Mouse (Mus musculus): ENCODE measurements around the gene Gm49325.
"Not testable (repeated sequence)": the region's sequence is repeated elsewhere in the genome, so short reads cannot be mapped to it uniquely, and the experiment has no call there.

Gm49325 gene

DNA sequence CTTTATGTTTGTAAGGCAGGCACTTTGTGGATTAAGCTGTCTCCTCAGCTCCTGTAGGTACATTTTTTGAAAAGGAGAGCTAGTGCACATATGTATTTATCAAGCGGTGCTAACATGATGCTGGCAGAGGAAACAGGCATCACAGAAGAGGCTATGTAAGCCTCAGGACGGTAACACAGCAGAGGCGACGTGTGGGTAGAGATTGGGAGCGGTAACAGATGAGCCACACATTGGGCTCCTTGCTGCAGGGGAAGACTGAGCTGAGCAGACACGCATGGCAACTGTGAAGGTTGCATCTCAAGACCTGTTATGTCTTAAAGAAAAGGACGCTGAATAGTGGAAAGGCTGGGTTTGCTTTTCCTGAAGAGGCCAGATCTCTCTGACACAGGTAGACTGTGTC lies 77.0 kb downstream of the Gm49325 start:
- no peaks in the 10 kb centered on the region for H3K36me3 ChIP-seq (ENCODE audit: insufficient read depth, low read length)
- H3K4me1 ChIP-seq (replicated peaks; ENCODE audit: low read depth, low read length): peaks cover 34% of the 10 kb centered on the region
- H3K9me3 ChIP-seq (ENCODE audit: low read length): no peaks in the 10 kb centered on the region
- peaks cover 60% of the 10 kb centered on the region for H3K27me3 ChIP-seq (ENCODE audit: insufficient read depth, low read length)
- no peak for TF ChIP-seq POU5F1 (IDR thresholded peaks at IDR 0.05; ENCODE audit: borderline replicate concordance, low read length)
- TF ChIP-seq CTCF (conservative IDR thresholded peaks at IDR 0.05; ENCODE audit: low read length): no peak
- TF ChIP-seq NANOG (IDR thresholded peaks at IDR 0.05; ENCODE audit: borderline replicate concordance, low read length): no peak
- no peak overlapping the region for H3K4me3 ChIP-seq (replicated peaks; ENCODE audit: low read length)

DNA sequence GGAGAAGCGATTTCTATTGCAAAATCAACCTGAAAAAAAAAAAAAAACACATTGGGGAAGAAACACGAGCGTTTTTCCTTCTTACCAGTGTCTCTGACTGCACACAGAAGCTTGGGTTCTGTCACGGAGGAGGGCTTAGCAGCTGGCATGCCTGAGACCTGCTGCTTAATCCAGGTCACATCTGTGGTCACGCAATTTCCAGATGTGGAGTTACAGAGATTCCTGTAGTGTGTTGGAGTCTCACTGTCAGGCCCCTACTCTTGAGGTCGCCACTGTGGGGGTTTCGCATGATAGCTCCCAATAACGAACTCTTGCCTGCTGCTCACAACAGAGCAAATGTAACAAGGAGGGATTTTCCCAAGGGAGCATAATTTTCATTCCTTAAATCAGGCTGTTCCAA lies 78.2 kb downstream of the Gm49325 start:
- H3K36me3 ChIP-seq (ENCODE audit: insufficient read depth, low read length): no peaks in the 10 kb centered on the region
- peaks cover 33% of the 10 kb centered on the region for H3K4me1 ChIP-seq (replicated peaks; ENCODE audit: low read depth, low read length)
- peaks cover 55% of the 10 kb centered on the region for H3K27me3 ChIP-seq (ENCODE audit: insufficient read depth, low read length)
- TF ChIP-seq POU5F1 (IDR thresholded peaks at IDR 0.05; ENCODE audit: borderline replicate concordance, low read length): no peak
- no peaks in the 10 kb centered on the region for H3K9me3 ChIP-seq (ENCODE audit: low read length)
- H3K4me3 ChIP-seq (replicated peaks; ENCODE audit: low read length): no peak overlapping the region

DNA sequence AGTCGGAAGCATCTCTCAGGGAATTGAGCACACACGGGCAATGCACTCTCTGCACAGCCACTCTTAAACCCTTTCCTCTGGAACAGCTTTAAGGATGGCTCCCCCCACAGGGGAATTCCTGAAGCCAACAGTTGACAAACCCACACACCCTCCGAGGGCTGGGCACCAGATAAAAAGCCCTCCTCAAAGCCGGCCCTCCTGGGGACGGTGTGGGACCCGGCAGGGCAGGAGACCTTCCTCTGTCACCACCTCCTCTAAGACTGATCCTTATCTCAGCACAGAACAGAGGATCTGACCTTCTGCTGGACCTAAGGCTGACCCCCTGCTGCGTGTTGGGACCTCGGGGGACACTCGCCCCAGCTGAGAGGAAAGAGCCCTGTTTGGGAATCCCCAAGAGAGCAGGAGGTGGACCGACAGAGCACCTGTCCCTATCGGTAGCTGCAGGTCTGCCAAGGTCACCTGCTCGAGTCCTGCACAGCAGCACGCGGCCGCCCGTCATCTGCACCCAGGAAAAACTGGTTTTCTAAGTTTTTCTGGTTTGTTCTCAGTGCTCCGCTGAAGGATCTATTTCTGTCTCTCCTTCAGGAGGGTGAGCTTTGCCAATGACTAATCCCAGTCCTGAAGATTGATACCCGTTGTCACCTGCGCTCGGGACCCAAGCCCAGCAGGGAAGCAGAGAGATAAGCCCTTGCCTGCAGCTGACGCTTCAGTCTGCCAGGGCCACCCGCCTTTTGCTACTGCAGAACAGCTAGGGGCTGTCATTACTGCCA lies 80.1 kb downstream of the Gm49325 start, which contains the start of gene Tspear:
TSS of gene Tspear (plus strand) at position 675 of the 770 bp plus-strand sequence.
- Histone ChIP-seq H3K4me3 (replicated peaks; ENCODE audit: low read length) (peak within 1 kb of the TSS; percentile 4; the same call in 1 of the 2 replicates), H3K36me3 (ENCODE audit: insufficient read depth, low read length) (no peaks in the 10 kb centered on the region), H3K4me1 (replicated peaks; ENCODE audit: low read depth, low read length) (peaks cover 47% of the 10 kb centered on the region), H3K9me3 (ENCODE audit: low read length) (no peaks in the 10 kb centered on the region), H3K27me3 (ENCODE audit: insufficient read depth, low read length) (peaks cover 41% of the 10 kb centered on the region)
- TF ChIP-seq CTCF (conservative IDR thresholded peaks at IDR 0.05; ENCODE audit: low read length): no peak
- no peak for TF ChIP-seq POU5F1 (IDR thresholded peaks at IDR 0.05; ENCODE audit: borderline replicate concordance, low read length)
- TF ChIP-seq NANOG (IDR thresholded peaks at IDR 0.05; ENCODE audit: borderline replicate concordance, low read length): no peak

DNA sequence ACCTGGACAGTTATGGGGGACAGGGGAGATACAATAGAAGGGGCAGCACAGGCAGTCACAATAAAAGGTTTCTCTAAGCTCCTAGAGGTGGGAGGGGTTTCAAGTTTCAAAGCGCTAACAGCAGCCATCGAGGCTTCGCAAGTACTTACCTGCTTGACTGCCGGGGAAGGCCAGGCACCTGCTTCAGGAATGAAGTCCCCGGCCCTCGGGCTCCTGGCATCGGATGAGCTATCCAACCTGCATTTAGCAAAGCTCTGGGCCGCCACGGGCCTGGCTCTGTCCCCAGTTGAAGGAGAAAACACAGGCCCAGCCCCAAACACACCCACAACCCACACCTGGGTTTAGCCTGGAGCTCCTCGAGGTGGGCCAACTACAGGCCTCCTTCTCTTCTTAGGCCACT lies 81.0 kb downstream of the Gm49325 start:
- Histone ChIP-seq H3K27me3 (ENCODE audit: insufficient read depth, low read length) (peaks cover 40% of the 10 kb centered on the region), H3K4me1 (replicated peaks; ENCODE audit: low read depth, low read length) (peaks cover 47% of the 10 kb centered on the region), H3K9me3 (ENCODE audit: low read length) (no peaks in the 10 kb centered on the region), H3K4me3 (replicated peaks; ENCODE audit: low read length) (no peak overlapping the region), H3K36me3 (ENCODE audit: insufficient read depth, low read length) (no peaks in the 10 kb centered on the region)
- TF ChIP-seq NANOG (IDR thresholded peaks at IDR 0.05; ENCODE audit: borderline replicate concordance, low read length) (no peak), CTCF (conservative IDR thresholded peaks at IDR 0.05; ENCODE audit: low read length) (no peak), POU5F1 (IDR thresholded peaks at IDR 0.05; ENCODE audit: borderline replicate concordance, low read length) (no peak)

DNA sequence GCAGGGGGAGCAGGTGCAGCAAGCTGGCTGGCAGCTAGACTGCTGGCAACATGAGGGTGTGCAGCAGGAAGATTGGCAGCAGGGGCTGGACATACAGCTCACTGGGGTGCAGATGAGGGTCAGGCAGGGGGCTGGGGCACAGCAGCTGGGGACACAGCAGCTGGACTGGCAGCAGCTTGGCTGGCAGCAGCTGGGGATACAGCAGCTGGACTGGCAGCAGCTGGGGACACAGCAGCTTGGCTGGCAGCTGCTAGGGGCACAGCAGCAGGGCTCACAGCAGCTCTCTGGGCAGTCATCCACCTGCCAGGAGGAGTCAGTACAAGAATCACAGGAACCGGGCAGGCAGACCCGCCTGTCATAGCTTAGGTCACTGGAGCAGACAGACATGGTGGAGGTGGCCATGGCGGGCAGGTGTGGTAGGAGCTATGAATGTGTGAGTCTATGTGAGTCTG lies 84.4 kb downstream of the Gm49325 start, which contains the start of gene Gm19402:
TSS of gene Gm19402 (minus strand) at position 402 of the 452 bp plus-strand sequence.
- H3K36me3 ChIP-seq (ENCODE audit: insufficient read depth, low read length); H3K4me3 ChIP-seq (replicated peaks; ENCODE audit: low read length); H3K9me3 ChIP-seq (ENCODE audit: low read length): not testable (repeated sequence)
- H3K4me1 ChIP-seq (replicated peaks; ENCODE audit: low read depth, low read length): peaks cover 36% of the 10 kb centered on the region
- peaks cover 27% of the 10 kb centered on the region for H3K27me3 ChIP-seq (ENCODE audit: insufficient read depth, low read length)

Data from E14TG2a.4 (cell line).